Mouse (Mus musculus) bone marrow, adult 2 months (tissue): ENCODE results near the gene Smurf2. TPM values are rescaled to one million over a fixed set of nuclear protein-coding genes. Genes with fewer than 3 reads are reported as not detected.

ENCODE experiments used
- H3K27ac ChIP-seq: fragments of 200-500 bp; 2 replicates; pipeline ENCODE4 v1.5.1; 2012; ENCODE audit warnings: low read depth, mild to moderate bottlenecking, control low read depth, inconsistent platforms, low read length; ENCODE audit not compliant: control insufficient read depth, poor library complexity, insufficient read depth
- H3K4me1 ChIP-seq: fragments of 200-500 bp; 2 replicates; pipeline ENCODE4 v1.6.1; 2011; ENCODE audit warnings: low read length; ENCODE audit not compliant: control insufficient read depth, insufficient read depth
- H3K4me3 ChIP-seq: fragments of 200-500 bp; replicated peaks from 2 replicates; pipeline ENCODE3; 2011; ENCODE audit warnings: mild to moderate bottlenecking, low read depth, low read length, control low read depth; ENCODE audit not compliant: control insufficient read depth
- CTCF ChIP-seq: fragments of 200-500 bp; IDR thresholded peaks from 2 replicates; pipeline ENCODE4 v1.5.1; 2011; ENCODE audit warnings: low read length, control low read depth; ENCODE audit not compliant: control insufficient read depth, insufficient read depth
- POLR2A ChIP-seq: fragments of 200-500 bp; IDR thresholded peaks from 2 replicates; pipeline ENCODE4 v1.6.1; 2011; ENCODE audit warnings: low read depth, mild to moderate bottlenecking, control low read depth, low read length, borderline replicate concordance; ENCODE audit not compliant: control insufficient read depth
- WGBS: fragments of 180-500 bp; shearing (Covaris S2); methylation state at CpG from one replicate; pipeline ENCODE4 v1.1.7; 2018; 5-methylcytosine and 5-hydroxymethylcytosine counted together
- polyA plus RNA-seq: library from polyadenylated mRNA; stranded (reverse); fragments of >200 nt; gene quantifications from 2 replicates; pipeline ENCODE4 v1.2.4, GENCODE M21; 2011; ENCODE audit warnings: low replicate concordance; ENCODE audit not compliant: missing spikeins, insufficient read depth, insufficient read length

Smurf2 gene
- 12.4 and 34.6 TPM in 2 replicates for polyA plus RNA-seq

DNA sequence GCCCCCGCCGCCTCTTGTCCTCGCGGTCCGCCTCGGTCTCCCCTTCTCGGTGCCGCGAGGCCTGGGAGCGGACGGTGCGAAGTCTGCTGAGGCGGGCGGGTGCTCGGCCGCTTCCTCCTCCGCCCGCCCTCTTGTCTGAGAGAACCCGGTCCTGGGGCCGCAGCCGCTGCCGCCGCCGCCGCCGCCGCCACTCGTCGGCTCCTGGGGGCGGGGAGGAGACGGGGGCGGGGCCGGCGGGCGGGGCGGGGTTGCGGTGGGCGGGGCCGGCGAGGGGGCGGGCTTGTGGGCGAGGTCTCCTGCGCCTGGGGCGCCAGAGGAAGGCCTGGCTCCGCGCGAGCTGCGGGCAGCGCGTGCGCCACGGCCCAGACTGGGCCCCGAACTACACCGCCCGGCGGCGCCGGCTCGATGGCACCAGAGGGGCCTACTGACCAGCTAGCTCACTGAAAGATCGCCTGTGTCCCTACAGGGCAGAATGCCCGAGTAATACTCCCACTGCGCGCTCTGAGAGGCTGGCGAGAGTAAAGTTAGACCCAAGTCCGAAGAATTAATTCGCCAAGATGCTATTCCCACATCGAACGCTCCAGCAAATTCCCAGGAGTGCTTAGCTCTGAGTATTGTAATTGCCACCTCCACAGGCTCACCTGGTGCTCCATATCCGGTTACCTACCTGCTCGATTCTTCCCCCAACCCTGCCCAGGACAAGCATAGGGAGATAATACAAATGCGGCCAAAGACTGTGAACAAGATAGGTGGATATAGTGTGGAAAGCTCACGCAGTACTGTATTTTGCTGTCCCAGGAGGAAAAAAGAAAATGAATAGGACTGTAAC lies at the start of gene Smurf2:
Smurf2 (minus strand) TSS at position 165 of the 829 bp plus-strand sequence.
- Histone ChIP-seq H3K4me1 (no peaks in the 10 kb centered on the region; the same call in 1 of the 2 replicates), H3K4me3 (peak within 1 kb of the TSS; percentile 87), H3K27ac (peak within 1 kb of the TSS; percentile 100)
- TF ChIP-seq CTCF = no peak
- peak; percentile 57; the same call in 1 of the 2 replicates for TF ChIP-seq POLR2A
- 5% methylated on average over 70 of the region's 72 CpGs for WGBS

DNA sequence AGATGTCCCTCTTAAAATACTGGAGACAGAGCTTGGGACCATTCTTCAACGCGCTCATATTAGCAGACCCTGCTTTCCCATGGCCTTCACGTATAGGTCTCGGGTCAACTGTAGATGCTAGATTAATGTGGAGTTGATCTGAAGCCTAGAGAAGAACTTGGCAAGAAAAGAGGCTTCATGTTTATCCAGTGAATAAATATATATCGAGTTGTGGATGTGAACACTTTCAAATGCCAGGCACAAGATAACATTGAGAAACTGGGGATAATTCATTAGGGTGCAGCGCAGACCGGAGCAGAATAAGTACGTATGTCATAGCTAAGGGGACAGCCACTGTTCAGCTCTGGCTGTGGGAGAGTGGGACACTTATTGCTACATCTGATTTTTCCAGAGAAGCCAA lies 49.3 kb upstream of the Smurf2 start:
- Histone ChIP-seq H3K4me3 (no peak overlapping the region), H3K27ac (no peak overlapping the region), H3K4me1 (peaks cover 1% of the 10 kb centered on the region; the same call in 1 of the 2 replicates)
- WGBS = 89% methylated on average over 8 of the region's 8 CpGs
- TF ChIP-seq CTCF (no peak), POLR2A (no peak)

DNA sequence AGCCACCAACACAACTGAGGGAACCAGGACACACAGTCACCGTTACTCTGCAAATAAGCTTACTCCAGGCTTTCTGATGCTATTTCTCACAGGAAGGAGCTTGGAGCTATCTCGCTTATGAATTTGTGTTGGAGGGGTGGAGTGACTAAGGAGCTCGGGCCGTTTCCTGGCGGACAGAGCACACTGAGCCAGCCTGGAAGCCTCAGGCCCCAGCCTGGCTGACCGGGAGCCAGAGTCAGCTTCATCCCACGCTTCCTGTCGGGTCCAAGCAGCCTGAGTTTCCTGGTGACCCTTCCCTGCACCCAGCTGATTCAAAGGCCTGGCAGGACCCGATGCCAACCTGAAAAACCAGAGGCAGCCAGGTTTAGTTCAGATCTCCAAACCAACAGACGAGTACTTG lies 47.1 kb upstream of the Smurf2 start:
- 73% methylated on average over 10 of the region's 10 CpGs for WGBS
- Histone ChIP-seq H3K4me1 (no peaks in the 10 kb centered on the region), H3K27ac (no peak overlapping the region), H3K4me3 (no peak overlapping the region)
- TF ChIP-seq POLR2A (no peak), CTCF (no peak)

GRCm38 (mm10) chr11:106965881-106966280 lies 45.4 kb upstream of the Smurf2 start:
- Histone ChIP-seq H3K27ac (no peak overlapping the region), H3K4me3 (no peak overlapping the region), H3K4me1 (peaks cover 2% of the 10 kb centered on the region; the same call in 1 of the 2 replicates)
- WGBS = 90% methylated on average over 4 of the region's 4 CpGs
- no peak for TF ChIP-seq POLR2A
- no peak for TF ChIP-seq CTCF

DNA sequence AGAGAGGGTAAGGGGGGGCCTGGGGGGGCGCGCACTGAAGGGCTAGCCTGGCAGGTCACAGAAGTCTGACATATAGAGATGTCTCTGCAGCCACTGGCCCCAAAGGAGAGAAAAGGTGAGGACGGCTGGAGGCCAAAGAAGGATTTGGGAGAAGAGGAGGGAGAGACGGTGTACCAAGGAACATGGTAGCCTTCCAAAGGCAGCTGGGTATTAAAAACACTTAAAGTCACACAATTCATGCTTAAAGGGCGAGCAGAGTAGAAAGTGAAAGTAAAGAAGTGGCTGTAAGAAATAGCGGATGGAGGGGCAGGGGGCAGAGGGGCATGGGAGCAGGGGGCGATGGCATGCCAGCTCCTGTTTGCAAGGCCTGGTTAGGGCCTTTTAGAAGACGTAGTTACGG lies 41.8 kb upstream of the Smurf2 start:
- H3K27ac ChIP-seq = no peak overlapping the region

GRCm38 (mm10) chr11:106961471-106962081 lies 41.1 kb upstream of the Smurf2 start:
- peaks cover 2% of the 10 kb centered on the region; the same call in 1 of the 2 replicates for H3K4me1 ChIP-seq
- WGBS = 1% methylated on average over 13 of the region's 13 CpGs
- no peak overlapping the region for H3K4me3 ChIP-seq
- TF ChIP-seq POLR2A (no peak), CTCF (no peak)
- peak overlapping the region; percentile 27 for H3K27ac ChIP-seq

More for the DNA sequence above, 41.8 kb upstream of the Smurf2 start:
- no peak overlapping the region for H3K4me3 ChIP-seq
- H3K4me1 ChIP-seq = peaks cover 2% of the 10 kb centered on the region; the same call in 1 of the 2 replicates
- 52% methylated on average over 9 of the region's 9 CpGs for WGBS
- TF ChIP-seq POLR2A = no peak
- no peak for TF ChIP-seq CTCF

- Histone ChIP-seq H3K27ac (no peak overlapping the region), H3K4me3 (no peak overlapping the region), H3K4me1 (peaks cover 2% of the 10 kb centered on the region; the same call in 1 of the 2 replicates)
- 86% methylated on average over 5 of the region's 5 CpGs for WGBS
- no peak for TF ChIP-seq POLR2A
Measured at GRCm38 (mm10) chr11:106959121-106959520, 38.6 kb upstream of the Smurf2 start.

- WGBS = 81% methylated on average over 6 of the region's 6 CpGs
Measured at GRCm38 (mm10) chr11:106958407-106959071, 38.0 kb upstream of the Smurf2 start.

More at GRCm38 (mm10) chr11:106958407-106959071, 38.0 kb upstream of the Smurf2 start:
- no peak for TF ChIP-seq POLR2A
- no peak for TF ChIP-seq CTCF
- Histone ChIP-seq H3K27ac (no peak overlapping the region), H3K4me1 (peaks cover 2% of the 10 kb centered on the region; the same call in 1 of the 2 replicates), H3K4me3 (no peak overlapping the region)
